Mouse (Mus musculus) MN1 (cell line): ENCODE results near the gene Ddah1.
"Not testable (repeated sequence)": the region's sequence is repeated elsewhere in the genome, so short reads cannot be mapped to it uniquely, and the experiment has no call there.

ENCODE experiments used
- DNase-seq: peaks from one replicate; pipeline ENCODE4 v3.0.0-alpha.2; 2016; ENCODE audit warnings: low spot score

Ddah1 gene

DNA sequence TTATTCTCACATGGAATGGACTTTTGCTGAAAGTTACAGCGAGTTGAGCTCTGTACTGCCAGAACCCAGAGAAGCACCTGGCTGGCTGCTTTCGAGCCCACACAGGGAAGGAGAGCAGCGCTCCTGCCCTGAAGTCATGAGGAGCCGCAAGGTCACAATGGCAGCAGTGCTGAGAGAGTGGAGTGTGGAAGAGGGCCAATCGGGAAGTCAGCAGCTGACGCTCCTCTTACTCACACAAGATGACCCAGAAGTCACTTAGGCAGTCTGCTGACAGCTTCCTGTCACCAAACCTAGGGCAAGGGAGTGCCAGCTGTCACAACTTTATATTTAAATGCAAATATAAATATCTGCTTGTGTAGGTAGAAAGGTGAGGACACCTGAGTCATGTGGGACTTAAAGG lies 154.8 kb downstream of the Ddah1 start:
- DNase-seq: no peak

DNA sequence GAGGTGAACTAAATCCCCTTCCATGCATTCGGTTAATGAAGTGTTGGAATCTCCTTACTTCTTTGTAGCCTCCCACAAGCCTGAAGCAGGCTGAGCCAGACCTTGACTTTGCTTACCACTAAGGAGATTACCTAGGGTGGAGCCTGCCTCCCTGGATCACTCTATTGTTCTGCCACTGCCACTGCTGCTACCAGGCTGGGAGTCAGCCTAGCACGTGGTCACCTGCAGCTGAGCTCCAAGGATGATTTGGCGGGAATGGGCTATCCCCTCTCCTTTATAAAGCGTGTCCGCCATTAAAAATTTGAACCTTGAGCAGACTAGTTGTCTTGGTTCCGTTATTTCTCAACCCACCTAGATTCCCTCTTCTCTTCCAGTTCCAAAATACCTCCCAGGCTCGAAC lies 155.5 kb downstream of the Ddah1 start:
- DNase-seq: not testable (repeated sequence)

DNA sequence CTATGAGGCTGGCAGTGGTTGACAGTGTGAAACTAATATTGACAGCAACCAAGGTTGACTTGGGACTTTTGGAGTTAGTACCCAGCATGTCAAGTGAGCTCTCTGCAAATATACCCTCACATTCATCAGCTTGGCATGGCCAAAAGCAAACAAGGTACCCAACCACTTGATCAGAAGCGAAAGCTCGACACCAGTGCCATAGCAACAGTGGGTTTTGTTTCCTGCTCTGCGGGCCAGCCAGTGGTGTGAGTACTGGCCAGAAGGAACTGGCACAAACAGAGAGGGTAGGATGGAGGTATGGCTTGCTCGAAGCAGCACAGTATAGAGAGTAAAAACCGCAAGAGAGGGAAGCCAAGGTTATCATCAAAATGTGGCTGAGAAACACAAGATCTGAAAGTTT lies 157.9 kb downstream of the Ddah1 start:
- DNase-seq: no peak

DNA sequence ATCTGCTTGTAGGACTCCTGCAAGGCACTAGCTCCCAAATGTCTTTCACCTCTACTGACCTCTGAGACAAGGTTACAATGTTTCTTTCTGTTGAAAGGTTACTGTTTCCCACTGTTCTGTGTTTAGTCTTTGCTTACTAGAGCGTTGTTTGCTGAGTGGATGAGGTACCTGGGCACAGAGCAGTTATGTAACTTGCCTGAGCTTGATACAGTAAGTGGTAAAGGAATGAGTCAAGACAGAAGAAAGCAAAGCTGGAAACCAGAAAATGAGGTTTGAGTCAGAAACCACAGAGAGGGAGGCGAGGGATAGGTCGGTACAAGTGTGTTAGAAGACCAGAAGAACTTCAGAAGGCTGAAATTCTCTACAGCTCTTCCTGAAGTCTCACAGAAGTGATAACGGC lies 158.4 kb downstream of the Ddah1 start:
- no peak for DNase-seq

DNA sequence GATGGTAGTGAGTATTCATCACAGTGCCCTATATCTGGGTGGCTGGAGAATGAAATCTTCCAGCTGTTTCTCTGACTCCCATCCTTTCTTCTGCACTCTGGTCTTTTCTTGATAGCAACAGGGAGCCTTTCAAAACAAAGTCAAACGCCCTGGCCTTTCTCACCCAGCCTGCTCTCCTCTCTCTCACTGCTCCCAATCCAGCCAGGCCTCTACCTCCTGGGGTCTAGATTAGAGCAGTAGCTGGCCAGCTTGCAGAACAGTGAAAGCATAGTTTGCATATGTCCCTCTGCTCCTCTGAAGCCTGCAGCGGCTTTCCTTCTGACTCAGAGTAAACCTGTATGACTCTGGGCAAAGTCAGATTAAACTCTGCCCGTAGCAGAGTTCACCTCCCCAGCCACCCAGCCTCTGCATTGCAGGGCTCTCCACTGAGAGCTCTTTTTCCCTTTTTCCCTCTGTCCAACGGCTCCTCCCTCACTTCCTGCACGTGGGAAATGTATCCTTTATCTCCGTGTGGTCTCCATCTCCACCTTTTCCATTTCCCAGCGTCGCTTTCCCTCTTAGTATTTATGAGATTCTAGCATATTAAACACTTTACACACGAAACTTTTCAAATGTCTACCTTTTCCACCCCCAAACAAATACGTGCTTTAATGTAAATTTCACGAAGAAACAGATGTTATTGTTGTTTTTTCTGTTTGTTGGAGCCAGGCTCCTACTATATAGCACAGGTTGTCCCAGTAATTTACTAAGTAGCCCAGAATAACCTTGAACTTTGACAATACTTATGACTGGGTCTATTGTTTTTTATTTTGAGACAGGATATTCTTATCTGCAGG lies 163.8 kb downstream of the Ddah1 start, which contains the start of gene Bcl10:
Gene Bcl10, plus strand, starts transcription at position 786 of the 836 bp plus-strand sequence.
- no peak for DNase-seq

DNA sequence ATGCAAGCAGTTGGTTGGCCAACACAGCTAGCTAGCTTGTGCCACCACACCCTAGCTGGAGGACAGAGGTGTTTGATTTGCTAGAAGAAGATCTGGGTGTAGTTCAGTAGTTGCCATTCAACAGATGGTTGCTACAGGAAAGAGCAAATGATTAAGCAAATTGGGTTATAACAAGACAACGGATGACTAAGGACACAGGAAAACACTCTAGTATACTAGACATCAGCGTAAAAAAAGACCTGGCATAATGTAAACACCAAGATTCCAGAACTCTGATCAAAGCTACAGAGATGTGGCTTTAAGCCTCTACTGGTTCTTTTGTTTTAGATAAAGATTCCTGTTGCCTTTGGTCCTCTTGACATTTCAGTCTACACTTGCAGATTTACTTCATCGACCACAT lies 164.5 kb downstream of the Ddah1 start:
- DNase-seq: peak; percentile 23

DNA sequence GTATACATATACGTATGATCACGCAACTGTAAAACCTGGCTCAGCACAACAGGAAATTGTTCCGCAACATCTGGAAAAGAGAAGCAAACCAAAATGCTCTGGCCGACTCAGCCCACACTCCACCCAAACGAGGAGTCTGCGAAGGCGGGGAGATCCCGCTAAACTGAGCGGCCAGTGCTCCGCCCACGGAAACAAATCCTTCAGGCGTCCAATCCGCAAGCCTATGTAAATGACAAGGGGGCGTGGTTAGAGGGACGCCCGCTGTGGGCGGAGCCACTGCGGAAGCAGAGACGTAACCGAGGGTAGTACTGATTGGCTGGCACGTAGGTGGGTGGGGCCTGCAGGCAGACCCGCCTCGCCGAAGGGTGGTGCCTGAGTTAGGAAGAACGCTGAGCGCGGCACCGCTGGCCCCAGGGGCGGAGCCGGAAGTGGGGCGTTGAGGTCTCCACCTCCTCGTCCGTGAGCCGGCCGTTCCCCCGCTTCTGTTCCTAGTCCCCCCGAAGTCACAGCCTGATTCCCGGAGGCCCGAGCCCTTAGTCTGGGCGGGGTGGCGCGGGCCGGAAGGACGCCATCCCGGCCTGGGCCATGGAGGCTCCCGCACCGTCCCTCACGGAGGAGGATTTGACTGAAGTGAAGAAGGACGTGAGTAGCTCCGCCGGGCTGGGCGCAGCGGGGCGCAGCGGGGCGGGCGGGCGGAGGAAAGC lies 165.6 kb downstream of the Ddah1 start:
- DNase-seq: peak; percentile 99

DNA sequence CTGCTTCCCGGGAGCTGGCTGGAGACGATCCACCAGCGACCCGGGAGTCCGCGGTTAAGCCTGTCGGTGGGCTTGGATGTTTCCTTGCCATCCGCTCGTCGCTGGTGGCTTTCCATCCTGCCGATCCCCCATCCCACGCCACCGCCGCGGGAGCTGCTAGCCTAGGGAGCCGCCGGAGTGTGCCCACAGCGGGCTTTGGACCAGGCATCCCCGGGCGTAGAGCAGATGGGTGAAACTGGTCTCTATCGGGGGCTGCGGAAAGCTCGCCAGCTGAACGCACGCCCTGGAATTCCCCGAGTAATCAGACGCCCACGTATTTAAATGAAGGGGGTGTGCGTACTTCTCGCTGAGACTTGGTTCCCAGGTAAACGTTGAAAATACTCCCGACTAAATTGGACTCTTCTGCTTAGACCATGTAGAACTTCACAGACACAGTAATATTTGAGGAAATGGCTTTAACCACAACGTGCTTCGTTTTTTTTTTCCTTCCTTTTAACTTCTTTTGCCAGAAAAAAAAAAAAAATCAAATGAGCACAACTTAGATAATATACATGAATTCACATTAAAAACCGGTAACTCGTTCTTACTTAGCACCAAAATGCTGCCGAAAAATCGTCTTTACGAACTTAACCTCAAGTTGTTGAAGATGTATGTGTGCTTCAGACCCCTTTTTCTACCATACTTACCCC lies 166.3 kb downstream of the Ddah1 start:
- DNase-seq: peak; percentile 54

DNA sequence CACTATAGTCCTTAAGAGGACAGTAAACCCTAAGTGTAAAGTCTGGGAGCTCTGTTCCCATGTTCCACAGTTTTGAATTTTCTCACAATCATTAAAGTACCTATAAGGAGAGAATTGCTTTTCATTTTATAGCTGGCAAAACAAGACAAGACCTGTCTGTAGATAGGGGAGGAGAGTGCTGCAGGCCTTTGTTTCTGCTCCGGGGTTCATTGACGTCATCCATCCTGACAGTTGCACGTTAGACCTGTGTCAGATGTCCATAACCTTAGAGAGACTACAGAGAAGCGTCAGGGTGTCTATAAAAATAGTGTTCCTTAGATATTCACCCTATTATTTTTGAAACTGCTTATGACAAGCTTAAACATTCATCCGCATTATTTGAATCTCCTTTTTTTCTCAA lies 167.0 kb downstream of the Ddah1 start:
- no peak for DNase-seq

DNA sequence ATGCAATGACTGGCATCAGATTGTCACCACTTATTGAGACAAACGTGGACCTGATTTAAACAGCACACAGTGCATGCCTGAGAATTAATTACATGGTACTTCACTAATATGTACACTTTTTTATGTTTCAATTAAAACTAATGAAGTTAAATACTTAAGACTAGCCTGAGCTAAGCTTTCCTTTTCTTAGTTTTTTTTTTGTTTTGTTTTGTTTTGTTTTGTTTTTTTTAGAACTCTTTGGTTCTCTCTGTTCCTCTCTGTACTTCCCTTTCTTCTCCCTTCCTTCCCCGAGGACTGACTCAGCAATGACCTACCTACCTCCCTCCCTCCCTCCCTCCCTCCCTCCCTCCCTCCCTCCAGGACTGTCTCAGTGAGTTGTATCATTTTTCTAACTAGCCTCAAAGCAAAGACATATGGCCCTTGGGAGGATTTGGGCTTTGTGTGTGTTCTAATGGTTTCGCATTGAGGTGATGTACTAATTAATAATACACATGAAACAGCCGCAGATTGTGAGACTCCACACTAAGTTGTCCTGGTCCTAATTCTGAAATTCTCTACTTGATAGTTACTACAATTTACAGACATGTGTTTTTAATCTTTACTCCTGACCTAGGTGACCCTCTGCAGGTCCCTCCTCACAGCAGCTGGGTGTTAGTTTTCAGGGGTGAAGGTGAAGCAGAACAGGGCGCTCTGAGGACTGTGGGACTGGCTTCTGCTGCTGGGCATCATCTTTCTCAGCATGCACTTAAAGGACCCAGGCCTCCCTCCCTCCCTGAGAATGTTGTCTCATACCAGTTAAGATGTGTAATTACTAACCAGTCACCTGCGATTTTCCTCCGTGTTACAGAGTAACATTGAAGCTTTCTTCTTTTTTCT lies 171.3 kb downstream of the Ddah1 start:
- DNase-seq: no peak

DNA sequence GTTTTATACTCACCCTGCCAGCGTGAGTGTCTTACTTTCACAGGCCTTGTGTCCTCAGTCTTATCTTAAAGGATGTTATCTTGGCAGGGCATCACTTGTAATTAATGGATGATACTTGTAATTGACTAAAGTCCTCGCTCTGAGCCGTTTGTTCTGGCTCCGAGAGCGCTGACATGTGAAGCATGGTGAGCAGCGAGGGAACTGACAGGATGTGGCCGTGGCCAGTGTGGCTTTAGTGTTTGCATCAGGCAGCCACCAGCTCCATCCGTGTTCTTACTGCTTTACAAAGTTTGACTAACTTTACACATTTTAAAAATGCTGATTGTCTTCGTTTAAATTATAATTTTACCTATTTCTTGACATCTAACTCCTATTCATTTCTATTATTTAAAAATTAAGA lies 175.4 kb downstream of the Ddah1 start:
- no peak for DNase-seq

DNA sequence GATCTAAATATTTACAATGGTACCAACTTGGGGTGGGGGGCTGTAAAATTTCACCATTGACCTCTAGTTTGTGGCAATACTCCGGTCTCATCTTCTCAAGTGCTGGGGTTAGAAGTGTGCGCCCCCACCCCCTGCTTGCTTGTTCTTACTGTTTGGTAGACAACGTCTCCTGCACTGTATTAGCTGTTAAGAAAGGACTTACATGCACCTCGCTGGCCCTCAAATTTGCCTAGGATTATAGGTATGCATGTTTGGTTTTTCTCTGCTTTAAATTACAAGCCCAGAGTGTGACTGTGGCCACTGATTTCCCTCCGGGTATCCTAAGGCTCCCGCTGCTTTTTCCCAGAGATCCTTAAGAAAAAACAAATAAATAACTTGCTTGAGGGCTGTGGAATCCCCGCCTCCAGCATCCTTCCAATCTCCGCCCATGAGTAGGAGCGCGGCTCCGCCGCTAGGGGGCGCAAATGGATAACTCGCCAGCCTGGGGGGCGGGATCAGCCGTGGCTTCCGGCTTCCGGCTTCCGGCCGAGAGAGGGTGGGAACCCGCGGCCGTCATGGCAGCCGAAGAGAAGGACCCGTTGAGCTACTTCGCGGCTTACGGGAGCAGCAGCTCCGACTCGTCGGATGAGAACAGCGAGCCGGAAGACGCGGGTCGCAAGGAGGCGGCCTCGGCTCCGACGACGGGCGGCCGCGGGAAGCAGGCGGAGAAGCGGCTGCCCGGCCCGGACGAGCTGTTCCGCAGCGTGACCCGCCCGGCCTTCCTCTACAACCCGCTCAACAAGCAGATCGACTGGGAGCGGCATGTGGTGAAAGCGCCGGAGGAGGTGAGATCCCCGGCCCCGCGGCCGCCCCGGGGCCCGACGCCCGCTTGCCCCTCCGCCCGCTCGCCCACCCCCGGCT lies 179.3 kb downstream of the Ddah1 start, which contains the start of gene 2410004B18Rik:
Gene 2410004B18Rik, plus strand, starts transcription at position 510 of the 900 bp plus-strand sequence.
- DNase-seq: peak; percentile 93

DNA sequence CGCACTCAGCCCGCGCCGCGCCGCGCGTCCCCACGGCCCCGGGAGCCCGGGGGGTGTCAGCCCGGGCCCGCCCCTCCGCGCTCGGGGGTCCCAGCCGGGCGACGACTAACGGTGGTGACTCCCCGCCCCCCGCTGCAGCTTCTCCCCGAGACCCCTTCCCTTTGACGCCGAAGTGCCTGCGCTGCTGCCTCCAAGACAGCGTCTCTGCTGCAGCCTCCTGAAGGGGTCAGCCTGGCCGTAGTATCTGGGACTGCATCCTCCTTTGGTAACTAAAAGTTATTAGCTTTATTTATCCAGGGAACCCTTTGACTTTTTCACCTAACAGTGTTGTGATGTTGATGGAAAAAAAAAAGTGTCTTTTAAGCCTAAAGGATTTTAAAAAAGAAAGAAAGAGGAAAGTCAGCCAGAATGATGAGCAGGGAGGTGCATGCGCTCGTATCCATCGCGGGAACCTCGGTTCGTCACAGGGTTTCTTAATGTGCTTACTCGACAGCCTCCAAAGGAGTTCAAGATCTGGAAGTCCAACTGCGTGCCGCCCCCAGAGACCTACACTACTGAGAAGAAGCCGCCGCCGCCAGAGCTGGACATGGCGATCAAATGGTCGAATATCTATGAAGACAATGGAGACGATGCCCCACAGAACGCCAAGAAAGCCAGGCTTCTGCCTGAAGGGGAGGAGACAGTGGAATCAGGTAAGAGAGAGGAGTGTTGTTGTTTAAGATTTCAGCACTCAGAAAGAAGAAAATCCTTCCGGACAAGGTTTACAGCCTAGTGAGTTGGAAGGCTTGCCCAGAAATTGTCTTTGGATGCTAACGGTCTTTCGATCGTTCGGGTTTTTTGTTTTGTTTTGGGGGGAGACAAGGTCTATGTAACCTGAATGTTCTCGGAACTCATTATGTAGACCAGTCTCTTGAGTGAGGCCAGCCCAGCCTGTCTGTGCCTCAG lies 180.2 kb downstream of the Ddah1 start:
- peak; percentile 50 for DNase-seq

DNA sequence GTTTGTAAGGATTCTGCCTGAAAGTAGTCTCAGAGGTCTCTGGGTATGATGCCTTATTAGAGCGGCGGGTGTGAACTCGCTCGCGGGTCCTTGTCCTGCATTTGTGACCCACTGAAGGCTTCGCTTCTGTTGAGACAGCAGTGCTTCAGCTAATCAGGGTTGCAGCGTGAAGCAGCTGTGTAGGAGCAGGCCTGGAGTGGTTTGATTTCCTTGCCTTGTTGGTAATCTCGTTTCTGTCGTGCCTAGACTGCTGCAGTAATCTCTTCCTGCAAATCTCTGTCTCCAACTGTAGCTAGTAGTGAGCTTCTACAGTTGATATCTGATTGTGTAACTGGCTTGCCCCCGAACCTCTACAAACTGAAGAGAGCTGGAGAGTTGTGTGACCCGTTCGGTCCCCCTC lies 180.9 kb downstream of the Ddah1 start:
- no peak for DNase-seq

DNA sequence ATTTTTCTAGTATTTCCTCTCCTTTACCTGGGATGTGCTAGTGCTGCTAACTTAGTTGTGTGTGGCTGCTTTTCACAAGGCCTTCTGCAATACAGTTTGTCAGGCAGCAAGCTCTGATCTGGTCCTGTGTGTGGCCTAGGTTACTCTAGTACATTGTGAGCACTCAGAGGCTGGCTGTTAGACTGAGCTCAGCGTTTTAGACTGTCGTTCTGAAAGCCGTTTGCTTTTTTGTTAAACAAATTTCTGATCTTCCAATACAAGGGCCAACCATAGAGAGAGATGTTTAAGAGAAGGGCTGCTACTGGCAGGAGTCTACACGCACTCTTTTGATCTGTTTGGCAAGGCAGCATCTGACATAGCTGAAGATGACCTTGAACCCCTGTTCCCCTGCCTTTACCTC lies 181.5 kb downstream of the Ddah1 start:
- no peak for DNase-seq

DNA sequence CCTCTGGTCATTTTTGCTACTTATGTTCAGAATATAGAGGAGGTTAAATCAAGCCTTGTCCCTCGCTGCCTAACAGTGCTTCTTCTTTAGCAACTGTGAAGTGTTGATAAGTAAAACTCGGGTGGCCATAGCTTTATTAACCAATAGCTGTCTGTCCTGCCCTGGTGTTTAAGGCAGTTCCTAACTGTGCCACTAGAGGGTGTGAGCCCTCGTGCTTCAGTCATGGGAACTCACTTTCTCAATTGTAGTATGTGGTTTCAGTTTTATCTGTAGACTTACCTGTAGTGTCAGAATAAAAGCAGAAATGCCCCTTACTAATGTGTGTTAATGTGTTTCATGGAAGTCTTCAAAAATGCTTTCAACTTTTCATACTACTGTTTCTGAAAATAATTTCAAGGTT lies 183.5 kb downstream of the Ddah1 start:
- peak; percentile 74 for DNase-seq
